Mouse (Mus musculus): ENCODE results near the gene Tfam. TPM values are rescaled to one million over a fixed set of nuclear protein-coding genes. Genes with fewer than 3 reads are reported as not detected.

Tfam gene
- polyA plus RNA-seq, 1 experiment from 2014 or later = 114 TPM

DNA sequence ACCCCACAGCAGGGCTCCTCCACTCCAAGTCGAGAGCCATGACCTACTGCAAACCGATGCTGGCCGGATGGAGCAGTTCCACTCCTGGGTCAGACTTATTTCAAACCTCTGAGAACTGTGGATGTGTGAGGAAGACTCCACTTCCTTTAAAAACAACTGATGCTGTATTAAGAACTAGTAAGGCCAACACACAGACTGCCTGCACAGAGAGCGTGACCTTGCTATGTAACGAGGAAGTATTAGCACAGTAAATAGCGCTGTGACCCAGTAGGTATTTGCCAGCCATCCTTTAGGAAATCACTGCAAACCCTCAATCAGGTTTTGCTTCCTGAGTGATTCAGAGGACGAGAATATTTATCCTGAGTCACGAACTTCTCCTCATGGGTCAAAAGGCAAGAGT, 23.6 kb upstream of the Tfam start:
- Histone ChIP-seq H3K4me1 (ENCODE audit: control insufficient read depth, insufficient read depth, low read length) (no peaks in the 10 kb centered on the region), H3K4me2 (ENCODE audit: low read depth, severe bottlenecking) (no peak overlapping the region), H3K9ac (ENCODE audit: low read length) (no peak overlapping the region), H3K36me3 (ENCODE audit: control insufficient read depth, insufficient read depth, low read length) (peaks cover 3% of the 10 kb centered on the region; the same call in 1 of the 2 replicates), H3K9me3 (ENCODE audit: control insufficient read depth, low read length) (no peaks in the 10 kb centered on the region), H3K27ac (replicated peaks; ENCODE audit: low read depth, low read length) (no peak overlapping the region), H3K27me3 (ENCODE audit: control insufficient read depth, insufficient read depth, low read length) (no peaks in the 10 kb centered on the region), H3K4me3 (ENCODE audit: low read depth, low read length) (no peak overlapping the region)
- WGBS = 84% methylated on average over 8 of the region's 8 CpGs
- no peak for DNase-seq (ENCODE audit: low spot score)
- ATAC-seq (ENCODE audit: insufficient number of reproducible peaks, low FRiP score, low TSS enrichment, low read depth) = no peak

- 90% methylated on average over 5 of the region's 5 CpGs for WGBS
- ATAC-seq (ENCODE audit: insufficient number of reproducible peaks, low FRiP score, low TSS enrichment, low read depth) (no peak), DNase-seq (ENCODE audit: low spot score) (no peak)
- Histone ChIP-seq H3K9me3 (ENCODE audit: control insufficient read depth, low read length) (no peaks in the 10 kb centered on the region), H3K36me3 (ENCODE audit: control insufficient read depth, insufficient read depth, low read length) (peaks cover 5% of the 10 kb centered on the region; the same call in 1 of the 2 replicates), H3K27me3 (ENCODE audit: control insufficient read depth, insufficient read depth, low read length) (no peaks in the 10 kb centered on the region), H3K27ac (replicated peaks; ENCODE audit: low read depth, low read length) (no peak overlapping the region), H3K4me3 (ENCODE audit: low read depth, low read length) (no peak overlapping the region), H3K4me1 (ENCODE audit: control insufficient read depth, insufficient read depth, low read length) (no peaks in the 10 kb centered on the region), H3K4me2 (ENCODE audit: low read depth, severe bottlenecking) (no peak overlapping the region), H3K9ac (ENCODE audit: low read length) (no peak overlapping the region)
Measured at GRCm38 (mm10) chr10:71258943-71259342, 20.9 kb upstream of the Tfam start.

GRCm38 (mm10) chr10:71258516-71258915, 20.4 kb upstream of the Tfam start:
- ATAC-seq (ENCODE audit: insufficient number of reproducible peaks, low FRiP score, low TSS enrichment, low read depth) = no peak
- Histone ChIP-seq H3K36me3 (ENCODE audit: control insufficient read depth, insufficient read depth, low read length) (peaks cover 5% of the 10 kb centered on the region; the same call in 1 of the 2 replicates), H3K27me3 (ENCODE audit: control insufficient read depth, insufficient read depth, low read length) (no peaks in the 10 kb centered on the region), H3K9me3 (ENCODE audit: control insufficient read depth, low read length) (no peaks in the 10 kb centered on the region), H3K4me2 (ENCODE audit: low read depth, severe bottlenecking) (no peak overlapping the region), H3K9ac (ENCODE audit: low read length) (no peak overlapping the region), H3K27ac (replicated peaks; ENCODE audit: low read depth, low read length) (no peak overlapping the region), H3K4me3 (ENCODE audit: low read depth, low read length) (no peak overlapping the region), H3K4me1 (ENCODE audit: control insufficient read depth, insufficient read depth, low read length) (no peaks in the 10 kb centered on the region)
- DNase-seq (ENCODE audit: low spot score) = no peak
- WGBS = 88% methylated on average over 8 of the region's 8 CpGs

GRCm38 (mm10) chr10:71253147-71253546, 15.1 kb upstream of the Tfam start:
- H3K27me3 ChIP-seq (ENCODE audit: control insufficient read depth, insufficient read depth, low read length) = no peaks in the 10 kb centered on the region
- no peak overlapping the region for H3K4me3 ChIP-seq (ENCODE audit: low read depth, low read length)
- H3K4me1 ChIP-seq (ENCODE audit: control insufficient read depth, insufficient read depth, low read length) = no peaks in the 10 kb centered on the region
- no peak overlapping the region for H3K27ac ChIP-seq (replicated peaks; ENCODE audit: low read depth, low read length)
- ATAC-seq (ENCODE audit: insufficient number of reproducible peaks, low FRiP score, low TSS enrichment, low read depth) (no peak), DNase-seq (ENCODE audit: low spot score) (no peak)
- no peak overlapping the region for H3K9ac ChIP-seq (ENCODE audit: low read length)
- no peak overlapping the region for H3K4me2 ChIP-seq (ENCODE audit: low read depth, severe bottlenecking)
- WGBS = 72% methylated on average over 4 of the region's 4 CpGs
- peaks cover 2% of the 10 kb centered on the region; the same call in 1 of the 2 replicates for H3K36me3 ChIP-seq (ENCODE audit: control insufficient read depth, insufficient read depth, low read length)
- no peaks in the 10 kb centered on the region for H3K9me3 ChIP-seq (ENCODE audit: control insufficient read depth, low read length)

DNA sequence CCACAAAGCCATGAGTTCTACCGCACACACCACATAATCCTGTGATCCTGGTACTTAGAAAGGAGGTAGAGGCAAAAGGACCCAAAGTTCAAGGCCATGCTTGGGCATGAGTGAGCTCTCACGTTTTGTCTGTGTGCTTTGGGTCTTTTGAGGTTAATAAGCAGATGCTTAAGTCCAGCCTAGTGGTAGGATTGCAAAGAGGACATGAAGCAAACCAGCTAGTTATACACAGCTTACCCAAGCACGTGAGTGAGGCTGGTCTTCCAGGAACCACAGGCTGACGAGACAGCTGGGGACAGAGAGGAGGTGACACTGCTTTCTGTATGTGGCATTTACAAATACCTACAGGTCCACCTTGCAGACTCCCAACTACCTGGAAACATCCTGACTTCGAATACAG, 14.3 kb upstream of the Tfam start:
- H3K4me3 ChIP-seq (ENCODE audit: low read depth, low read length) = no peak overlapping the region

DNA sequence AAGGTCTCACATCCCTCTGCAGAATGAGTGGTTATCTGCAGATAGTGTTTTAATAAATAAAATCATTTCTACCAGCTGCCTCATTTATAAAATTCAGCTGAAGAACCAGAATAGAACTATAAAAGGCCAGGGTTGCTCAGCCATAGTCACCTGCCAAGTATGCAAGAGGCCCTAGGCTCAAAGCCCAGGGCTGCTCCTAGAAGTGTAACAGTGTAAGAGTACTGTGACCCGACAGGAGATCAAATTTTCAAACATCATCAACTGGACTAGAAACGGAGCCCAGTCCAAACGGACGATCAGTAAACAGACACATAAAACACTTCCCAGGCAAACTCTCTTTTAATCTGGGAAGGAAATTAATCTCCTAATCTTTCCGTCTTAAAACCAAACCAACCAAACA, 13.8 kb upstream of the Tfam start:
- ATAC-seq (ENCODE audit: insufficient number of reproducible peaks, low FRiP score, low TSS enrichment, low read depth) = no peak

More for the DNA sequence above, 14.3 kb upstream of the Tfam start:
- no peaks in the 10 kb centered on the region for H3K4me1 ChIP-seq (ENCODE audit: control insufficient read depth, insufficient read depth, low read length)
- no peak overlapping the region for H3K27ac ChIP-seq (replicated peaks; ENCODE audit: low read depth, low read length)
- no peaks in the 10 kb centered on the region for H3K27me3 ChIP-seq (ENCODE audit: control insufficient read depth, insufficient read depth, low read length)
- H3K9ac ChIP-seq (ENCODE audit: low read length) = no peak overlapping the region
- H3K36me3 ChIP-seq (ENCODE audit: control insufficient read depth, insufficient read depth, low read length) = peaks cover 2% of the 10 kb centered on the region; the same call in 1 of the 2 replicates
- no peaks in the 10 kb centered on the region for H3K9me3 ChIP-seq (ENCODE audit: control insufficient read depth, low read length)
- no peak for ATAC-seq (ENCODE audit: insufficient number of reproducible peaks, low FRiP score, low TSS enrichment, low read depth)
- WGBS = 83% methylated on average over 5 of the region's 5 CpGs
- no peak for DNase-seq (ENCODE audit: low spot score)
- no peak overlapping the region for H3K4me2 ChIP-seq (ENCODE audit: low read depth, severe bottlenecking)

GRCm38 (mm10) chr10:71251256-71251655, 13.2 kb upstream of the Tfam start:
- DNase-seq (ENCODE audit: low spot score) = no peak
- Histone ChIP-seq H3K9ac (ENCODE audit: low read length) (no peak overlapping the region), H3K27ac (replicated peaks; ENCODE audit: low read depth, low read length) (no peak overlapping the region), H3K4me2 (ENCODE audit: low read depth, severe bottlenecking) (no peak overlapping the region), H3K27me3 (ENCODE audit: control insufficient read depth, insufficient read depth, low read length) (no peaks in the 10 kb centered on the region), H3K36me3 (ENCODE audit: control insufficient read depth, insufficient read depth, low read length) (no peaks in the 10 kb centered on the region; the same call in 1 of the 2 replicates), H3K4me1 (ENCODE audit: control insufficient read depth, insufficient read depth, low read length) (no peaks in the 10 kb centered on the region), H3K9me3 (ENCODE audit: control insufficient read depth, low read length) (no peaks in the 10 kb centered on the region), H3K4me3 (ENCODE audit: low read depth, low read length) (no peak overlapping the region)
- 91% methylated on average over 5 of the region's 5 CpGs for WGBS
- ATAC-seq (ENCODE audit: insufficient number of reproducible peaks, low FRiP score, low TSS enrichment, low read depth) = no peak

More for the DNA sequence above, 13.8 kb upstream of the Tfam start:
- Histone ChIP-seq H3K4me2 (ENCODE audit: low read depth, severe bottlenecking) (no peak overlapping the region), H3K36me3 (ENCODE audit: control insufficient read depth, insufficient read depth, low read length) (peaks cover 2% of the 10 kb centered on the region; the same call in 1 of the 2 replicates), H3K4me3 (ENCODE audit: low read depth, low read length) (no peak overlapping the region), H3K9me3 (ENCODE audit: control insufficient read depth, low read length) (no peaks in the 10 kb centered on the region), H3K27ac (replicated peaks; ENCODE audit: low read depth, low read length) (no peak overlapping the region), H3K9ac (ENCODE audit: low read length) (no peak overlapping the region), H3K27me3 (ENCODE audit: control insufficient read depth, insufficient read depth, low read length) (no peaks in the 10 kb centered on the region), H3K4me1 (ENCODE audit: control insufficient read depth, insufficient read depth, low read length) (no peaks in the 10 kb centered on the region)
- 81% methylated on average over 5 of the region's 5 CpGs for WGBS
- no peak for DNase-seq (ENCODE audit: low spot score)

- Histone ChIP-seq H3K4me1 (ENCODE audit: control insufficient read depth, insufficient read depth, low read length) (no peaks in the 10 kb centered on the region), H3K27ac (replicated peaks; ENCODE audit: low read depth, low read length) (no peak overlapping the region), H3K9ac (ENCODE audit: low read length) (no peak overlapping the region), H3K27me3 (ENCODE audit: control insufficient read depth, insufficient read depth, low read length) (no peaks in the 10 kb centered on the region), H3K36me3 (ENCODE audit: control insufficient read depth, insufficient read depth, low read length) (no peaks in the 10 kb centered on the region; the same call in 1 of the 2 replicates), H3K9me3 (ENCODE audit: control insufficient read depth, low read length) (no peaks in the 10 kb centered on the region), H3K4me2 (ENCODE audit: low read depth, severe bottlenecking) (no peak overlapping the region), H3K4me3 (ENCODE audit: low read depth, low read length) (no peak overlapping the region)
- WGBS = 88% methylated on average over 17 of the region's 17 CpGs
- ATAC-seq (ENCODE audit: insufficient number of reproducible peaks, low FRiP score, low TSS enrichment, low read depth) = no peak
- DNase-seq (ENCODE audit: low spot score) = no peak
Measured at GRCm38 (mm10) chr10:71250472-71250871, 12.4 kb upstream of the Tfam start.

Measured in limb, embryonic 11.5 days (tissue).